Mouse (Mus musculus) bone marrow macrophage, adult 2 months (primary cell): ENCODE data around the gene Wdr20.
A peak's percentile ranks its signal among the peaks of the same experiment; 100 is the strongest.

Experiments used
- CTCF ChIP-seq: IDR thresholded peaks from 2 replicates; pipeline ENCODE4 v1.5.1; 2012; ENCODE audit warnings: low read depth, mild to moderate bottlenecking, low read length, moderate library complexity
- POLR2A ChIP-seq: IDR thresholded peaks from 2 replicates; pipeline ENCODE4 v1.6.1; 2012; ENCODE audit warnings: mild to moderate bottlenecking, low read depth, low read length, borderline replicate concordance

GRCm38 (mm10) chr12:110843194-110844048 is 105.7 kb downstream of the Wdr20 start:
- peak; percentile 85 for TF ChIP-seq CTCF
- TF ChIP-seq POLR2A = no peak
